Mouse (Mus musculus) cortical plate, adult 2 months (tissue): ENCODE data around the gene Zfp710.

ENCODE experiments used
- CTCF ChIP-seq: fragments of 200-500 bp; IDR thresholded peaks from 2 replicates; pipeline ENCODE4 v1.5.1; 2011; ENCODE audit warnings: mild to moderate bottlenecking, control low read depth, low read length; ENCODE audit not compliant: insufficient read depth; ENCODE audit errors: extremely low read depth
- POLR2A ChIP-seq: fragments of 200-500 bp; IDR thresholded peaks from 2 replicates; pipeline ENCODE4 v1.6.1; 2011; ENCODE audit warnings: mild to moderate bottlenecking, low read length, control low read depth; ENCODE audit not compliant: insufficient read depth; ENCODE audit errors: extremely low read depth

GRCm38 (mm10) chr7:80105637-80106390, 81.2 kb downstream of the Zfp710 start:
- no peak for TF ChIP-seq POLR2A
- TF ChIP-seq CTCF: no peak
